Mouse (Mus musculus) right cerebral cortex, postnatal 25 days (tissue): Measurements from ENCODE around the gene Pspn.

Source experiments
- DNase-seq: peaks from one replicate; pipeline ENCODE4 v3.0.0; 2022

The Pspn gene

DNA sequence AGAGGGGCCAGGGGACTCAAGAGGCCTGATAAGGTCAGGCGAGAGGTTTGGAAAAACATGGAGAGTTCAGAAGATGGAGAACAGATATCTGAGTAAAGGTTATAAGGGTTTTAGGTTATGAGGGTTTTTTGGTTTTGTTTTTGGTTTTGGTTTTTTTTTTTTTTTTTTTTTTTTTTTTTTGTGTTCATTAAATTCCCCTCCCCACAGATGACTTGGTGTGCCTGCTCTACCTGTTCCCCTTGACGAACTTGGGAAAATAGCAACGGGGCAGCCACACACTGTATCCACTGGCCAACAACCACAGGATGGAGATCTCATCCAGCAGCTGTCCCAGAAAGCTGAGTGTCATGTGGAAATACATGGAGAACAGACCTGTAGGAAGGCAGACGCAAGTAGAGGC is 41.2 kb downstream of the Pspn start:
- DNase-seq = no peak

DNA sequence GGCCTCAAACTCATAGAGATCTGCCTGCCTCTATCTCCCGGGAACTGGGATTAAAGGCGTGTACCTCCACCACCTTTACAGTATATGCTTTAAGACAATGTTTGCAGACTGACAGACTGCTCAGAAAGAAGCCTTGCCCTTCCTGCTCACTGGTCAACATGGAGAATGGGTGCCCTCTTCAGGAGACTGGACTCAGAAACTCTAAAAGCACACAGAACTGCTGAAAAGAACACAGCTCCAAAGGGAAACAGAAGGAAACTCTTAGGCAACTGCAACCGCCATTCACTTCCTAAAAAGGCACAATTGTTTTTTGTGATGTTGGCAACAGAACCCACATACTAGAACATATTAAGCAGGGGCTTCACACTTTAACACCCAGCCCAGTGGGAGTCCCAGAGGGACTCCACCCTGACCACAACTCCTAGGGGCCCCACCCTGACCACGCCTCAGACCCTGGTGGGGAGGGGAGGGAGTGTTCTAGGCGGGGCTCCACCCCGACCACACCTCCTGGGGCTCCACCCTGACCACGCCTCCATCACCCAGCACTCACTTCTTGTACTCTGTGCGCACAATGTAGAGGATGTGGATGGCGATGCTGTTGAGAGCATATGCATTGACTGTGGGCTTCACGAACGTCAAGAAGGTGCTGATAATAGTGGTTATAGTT is 41.9 kb downstream of the Pspn start:
- no peak for DNase-seq

DNA sequence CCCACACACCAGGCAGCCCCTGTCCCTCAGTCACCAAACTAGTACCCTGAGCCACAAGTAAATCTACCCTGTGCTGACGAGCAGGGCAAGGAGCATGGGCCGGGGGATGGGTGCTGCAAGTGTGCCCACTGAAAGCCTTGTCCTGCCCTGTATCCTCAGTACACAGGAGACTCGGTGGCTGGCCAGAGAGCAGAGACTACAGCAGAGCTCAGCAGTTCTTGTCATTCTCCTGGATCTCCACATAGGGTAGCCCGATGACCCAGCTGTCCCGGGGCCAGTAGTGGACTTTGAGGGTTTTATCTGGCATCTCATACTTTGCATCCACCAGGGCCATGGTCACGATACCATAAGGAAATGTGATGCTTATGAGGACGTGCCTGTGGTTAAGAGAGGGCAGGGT is 44.9 kb downstream of the Pspn start:
- DNase-seq = no peak

DNA sequence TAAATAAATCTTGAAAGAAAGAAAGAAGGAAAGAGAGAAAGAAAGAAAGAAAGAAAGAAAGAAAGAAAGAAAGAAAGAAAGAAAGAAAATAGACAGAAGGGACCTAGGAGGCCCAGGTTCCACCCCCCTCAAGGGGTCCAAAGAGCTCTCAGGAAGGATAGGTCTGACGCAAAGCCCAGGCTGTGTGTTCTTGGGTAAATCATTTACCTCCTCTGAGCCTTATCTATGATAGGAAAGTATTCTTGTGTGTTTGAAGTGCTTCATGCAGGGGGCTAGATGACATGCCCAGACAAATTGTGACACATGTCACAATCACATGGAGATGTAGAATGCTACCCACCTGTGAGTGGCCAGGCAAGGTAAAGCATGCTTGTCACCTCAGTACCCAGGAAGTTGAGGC is 47.2 kb downstream of the Pspn start:
- no peak for DNase-seq

DNA sequence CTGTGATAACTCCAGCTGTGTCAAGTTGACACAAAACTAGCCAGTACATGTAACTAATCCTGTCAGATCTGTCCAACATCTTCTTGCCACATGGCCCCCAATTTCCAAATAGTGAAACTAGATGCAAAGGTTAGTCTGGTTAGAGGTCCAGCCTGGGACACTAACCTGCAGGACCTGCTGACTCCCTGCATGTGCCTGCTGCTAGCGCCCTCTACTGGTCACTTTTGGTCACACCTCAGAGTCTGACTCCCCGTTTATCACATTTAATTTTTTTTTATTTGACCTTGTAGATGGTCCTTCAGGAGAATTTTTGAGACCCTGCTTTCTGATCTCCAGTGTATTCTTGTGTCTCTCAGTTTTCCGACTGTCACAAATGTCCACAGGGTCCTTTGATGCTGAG is 48.9 kb downstream of the Pspn start:
- DNase-seq = no peak
